Mouse (Mus musculus) intestine, postnatal 0 days (tissue): ENCODE data around the gene Acap1. TPM values are rescaled to one million over a fixed set of nuclear protein-coding genes. Genes with fewer than 3 reads are reported as not detected.
A peak's percentile ranks its signal among the peaks of the same experiment; 100 is the strongest.

Experiments used
- ATAC-seq: fragments of 200-750 bp; cut with Nextera tagmentation; 2 replicates; pipeline ENCODE4 v1.8.0; 2017; ENCODE audit warnings: mild to moderate bottlenecking, moderate TSS enrichment, moderate library complexity
- H3K27ac ChIP-seq: fragments of 300-500 bp; sonication (generic); 2 replicates; pipeline ENCODE4 v1.5.1; 2014; ENCODE audit warnings: mild to moderate bottlenecking, low read depth, low read length, moderate library complexity
- H3K27me3 ChIP-seq: fragments of 300-500 bp; sonication (generic); replicated peaks from 2 replicates; pipeline ENCODE4 v1.6.1; 2014; ENCODE audit warnings: low read length, mixed read lengths; ENCODE audit not compliant: control insufficient read depth, insufficient read depth
- H3K36me3 ChIP-seq: fragments of 300-500 bp; sonication (generic); 2 replicates; pipeline ENCODE4 v1.6.1; 2014; ENCODE audit warnings: mild to moderate bottlenecking, moderate library complexity; ENCODE audit not compliant: control insufficient read depth, insufficient read depth
- H3K4me1 ChIP-seq: fragments of 300-500 bp; sonication (generic); replicated peaks from 2 replicates; pipeline ENCODE4 v1.6.1; 2014; ENCODE audit warnings: antibody characterized with exemption, low read length, mixed read lengths; ENCODE audit not compliant: control insufficient read depth, insufficient read depth
- H3K4me2 ChIP-seq: fragments of 300-500 bp; sonication (generic); replicated peaks from 2 replicates; pipeline ENCODE4 v1.6.1; 2014; ENCODE audit warnings: low read depth, mild to moderate bottlenecking, moderate library complexity
- H3K4me3 ChIP-seq: fragments of 300-500 bp; sonication (generic); 2 replicates; pipeline ENCODE4 v1.5.1; 2014; ENCODE audit warnings: low read depth, low read length
- H3K9ac ChIP-seq: fragments of 300-500 bp; sonication (generic); 2 replicates; pipeline ENCODE4 v1.6.1; 2014; ENCODE audit warnings: mild to moderate bottlenecking, low read depth, low read length
- H3K9me3 ChIP-seq: fragments of 300-500 bp; sonication (generic); 2 replicates; pipeline ENCODE4 v1.6.1; 2016; ENCODE audit warnings: mixed run types; ENCODE audit not compliant: control insufficient read depth
- CTCF ChIP-seq: sonication (generic); IDR thresholded peaks from 2 replicates; pipeline ENCODE4 v1.5.1; 2016; ENCODE audit warnings: low read depth, mild to moderate bottlenecking, control low read depth, antibody characterized with exemption, moderate library complexity
- WGBS: fragments of 180-500 bp; shearing (Covaris S2); extraction: QIAGEN DNeasy Blood & Tissue Kit; methylation state at CpG from one replicate; pipeline ENCODE4 v1.1.7; 2014; 5-methylcytosine and 5-hydroxymethylcytosine counted together
- polyA plus RNA-seq: library from polyadenylated mRNA; unstranded; fragments of >200 nt; fragmentation: Nextera tagmentation; extraction: Ambion mirVana; gene quantifications from 2 replicates; pipeline ENCODE4 v1.2.1, GENCODE M21; 2015

Acap1 gene
- polyA plus RNA-seq, 1 experiment from 2014 or later = 1.1 TPM

- Histone ChIP-seq H3K9ac (peak within 1 kb of the TSS; percentile 76), H3K27me3 (no peaks in the 10 kb centered on the region), H3K9me3 (no peaks in the 10 kb centered on the region), H3K4me3 (peak within 1 kb of the TSS; percentile 79), H3K4me2 (peak within 1 kb of the TSS; percentile 86), H3K4me1 (peaks cover 14% of the 10 kb centered on the region), H3K27ac (peak within 1 kb of the TSS; percentile 97), H3K36me3 (peaks cover 28% of the 10 kb centered on the region)
- under 1% methylated on average over 36 of the region's 38 CpGs for WGBS
- peak; percentile 94 for ATAC-seq
- peak; percentile 9; the same call in 1 of the 2 replicates for TF ChIP-seq CTCF
Observed at GRCm38 (mm10) chr11:69846198-69846680, 49.1 kb downstream of the Acap1 start, which contains the start of gene Plscr3. TSS of gene Plscr3 (plus strand) at chr11:69846376.

- peak; percentile 1; the same call in 1 of the 2 replicates for ATAC-seq
- Histone ChIP-seq H3K4me1 (no peaks in the 10 kb centered on the region), H3K9ac (peak overlapping the region; percentile 79), H3K4me3 (peak overlapping the region; percentile 77), H3K36me3 (no peaks in the 10 kb centered on the region), H3K27ac (peak overlapping the region; percentile 80), H3K9me3 (no peaks in the 10 kb centered on the region), H3K4me2 (peak overlapping the region; percentile 98), H3K27me3 (peaks cover 15% of the 10 kb centered on the region; the same call in 1 of the 2 replicates)
- WGBS = 1% methylated on average over 7 of the region's 7 CpGs
- no peak for TF ChIP-seq CTCF
Observed at GRCm38 (mm10) chr11:69838714-69839104, 56.6 kb downstream of the Acap1 start.

- peak within 1 kb of the TSS; percentile 79 for H3K9ac ChIP-seq
- peak within 1 kb of the TSS; percentile 98 for H3K4me2 ChIP-seq
- H3K4me1 ChIP-seq = no peaks in the 10 kb centered on the region
- H3K27ac ChIP-seq = peak within 1 kb of the TSS; percentile 80
- TF ChIP-seq CTCF = no peak; the same call in 1 of the 2 replicates
- ATAC-seq = peak; percentile 94
- no peaks in the 10 kb centered on the region for H3K9me3 ChIP-seq
- under 1% methylated on average over 34 of the region's 34 CpGs for WGBS
- H3K27me3 ChIP-seq = peaks cover 15% of the 10 kb centered on the region; the same call in 1 of the 2 replicates
- peak within 1 kb of the TSS; percentile 77 for H3K4me3 ChIP-seq
- H3K36me3 ChIP-seq = no peaks in the 10 kb centered on the region
Observed at GRCm38 (mm10) chr11:69837952-69838713, 57.2 kb downstream of the Acap1 start, which contains the start of gene Tmem256. TSS of gene Tmem256 (plus strand) at chr11:69838514.

- Histone ChIP-seq H3K4me2 (peak within 1 kb of the TSS; percentile 98), H3K27me3 (peaks cover 15% of the 10 kb centered on the region; the same call in 1 of the 2 replicates), H3K9ac (peak within 1 kb of the TSS; percentile 79), H3K4me1 (no peaks in the 10 kb centered on the region), H3K27ac (peak within 1 kb of the TSS; percentile 80), H3K4me3 (peak within 1 kb of the TSS; percentile 77), H3K9me3 (no peaks in the 10 kb centered on the region), H3K36me3 (no peaks in the 10 kb centered on the region)
- TF ChIP-seq CTCF = peak; percentile 43
- peak; percentile 44 for ATAC-seq
- WGBS = 2% methylated on average over 16 of the region's 32 CpGs
Observed at GRCm38 (mm10) chr11:69837604-69837951, 57.8 kb downstream of the Acap1 start, which contains the start of gene Nlgn2. TSS of gene Nlgn2 (minus strand) at chr11:69837784.

- peak overlapping the region; percentile 77 for H3K4me3 ChIP-seq
- no peak for TF ChIP-seq CTCF
- H3K9ac ChIP-seq = peak overlapping the region; percentile 59
- WGBS = 3% methylated on average over 41 of the region's 52 CpGs
- ATAC-seq = no peak
- H3K4me1 ChIP-seq = no peaks in the 10 kb centered on the region
- H3K4me2 ChIP-seq = peak overlapping the region; percentile 98
- H3K27me3 ChIP-seq = peaks cover 15% of the 10 kb centered on the region; the same call in 1 of the 2 replicates
- peak overlapping the region; percentile 37 for H3K27ac ChIP-seq
- no peaks in the 10 kb centered on the region for H3K9me3 ChIP-seq
- H3K36me3 ChIP-seq = no peaks in the 10 kb centered on the region
Observed at GRCm38 (mm10) chr11:69836703-69837576, 58.4 kb downstream of the Acap1 start.

GRCm38 (mm10) chr11:69835966-69836335, 59.4 kb downstream of the Acap1 start:
- TF ChIP-seq CTCF = no peak
- ATAC-seq = no peak
- Histone ChIP-seq H3K27me3 (peaks cover 15% of the 10 kb centered on the region; the same call in 1 of the 2 replicates), H3K4me2 (peak overlapping the region; percentile 98; the same call in 1 of the 2 replicates), H3K27ac (no peak overlapping the region), H3K36me3 (no peaks in the 10 kb centered on the region), H3K9me3 (no peaks in the 10 kb centered on the region), H3K9ac (no peak overlapping the region), H3K4me3 (no peak overlapping the region), H3K4me1 (no peaks in the 10 kb centered on the region)
- WGBS = 34% methylated on average over 4 of the region's 4 CpGs
